Mouse (Mus musculus): ENCODE results near the gene Prkd2.

DNA sequence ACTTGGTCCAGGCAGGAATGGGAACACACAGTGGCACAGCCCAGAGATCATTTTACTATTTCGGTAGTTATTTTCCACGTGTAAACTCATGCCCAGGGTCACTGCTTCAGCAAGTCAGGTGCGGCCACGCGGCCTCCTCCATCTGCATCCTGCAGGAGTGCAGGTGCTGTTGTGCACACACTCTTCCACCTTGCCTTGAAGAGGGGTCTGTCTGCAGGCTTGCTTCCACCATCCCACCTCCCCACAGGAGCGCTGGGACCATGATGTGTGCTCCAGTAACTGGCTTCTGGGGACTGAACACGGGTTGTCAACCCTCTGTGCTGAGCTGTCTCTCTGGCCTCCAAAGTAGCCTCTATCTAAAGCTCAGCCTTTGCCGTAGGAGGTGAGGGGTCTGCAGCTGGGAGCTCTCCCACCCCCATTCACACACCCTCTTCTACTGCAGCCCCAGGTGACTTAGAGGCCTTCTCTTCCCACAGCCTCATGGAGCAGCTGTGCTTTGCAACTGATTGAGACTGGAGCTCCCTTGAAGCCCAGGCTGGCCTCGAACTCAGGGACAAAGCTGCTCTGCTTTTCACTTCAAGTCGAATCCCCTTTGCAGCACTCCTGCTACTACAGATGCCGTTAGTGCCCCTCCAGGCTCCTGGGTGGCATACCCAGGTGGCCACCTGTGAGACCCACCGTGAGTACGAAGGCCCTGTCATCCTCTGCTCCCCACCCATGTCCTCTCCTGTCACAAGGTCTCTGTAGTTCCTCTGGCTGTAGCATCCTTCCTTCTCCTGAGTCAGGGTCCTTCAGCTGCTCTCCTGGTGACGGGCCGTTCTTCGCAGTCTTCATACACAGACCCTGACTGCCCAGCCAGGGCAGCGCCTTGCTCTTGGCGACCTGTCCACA is 72.0 kb downstream of the Prkd2 start:
- TF ChIP-seq CTCF (IDR thresholded peaks at IDR 0.05): no peak
- no peak for TF ChIP-seq POLR2A (IDR thresholded peaks at IDR 0.05; ENCODE audit: insufficient read depth, low read depth, low read length)
- TF ChIP-seq EP300 (IDR thresholded peaks at IDR 0.05; ENCODE audit: insufficient read depth, low read depth, low read length): no peak

Measured in heart, adult 2 months (tissue).